Mouse (Mus musculus): ENCODE measurements around the gene Inpp5b.

DNA sequence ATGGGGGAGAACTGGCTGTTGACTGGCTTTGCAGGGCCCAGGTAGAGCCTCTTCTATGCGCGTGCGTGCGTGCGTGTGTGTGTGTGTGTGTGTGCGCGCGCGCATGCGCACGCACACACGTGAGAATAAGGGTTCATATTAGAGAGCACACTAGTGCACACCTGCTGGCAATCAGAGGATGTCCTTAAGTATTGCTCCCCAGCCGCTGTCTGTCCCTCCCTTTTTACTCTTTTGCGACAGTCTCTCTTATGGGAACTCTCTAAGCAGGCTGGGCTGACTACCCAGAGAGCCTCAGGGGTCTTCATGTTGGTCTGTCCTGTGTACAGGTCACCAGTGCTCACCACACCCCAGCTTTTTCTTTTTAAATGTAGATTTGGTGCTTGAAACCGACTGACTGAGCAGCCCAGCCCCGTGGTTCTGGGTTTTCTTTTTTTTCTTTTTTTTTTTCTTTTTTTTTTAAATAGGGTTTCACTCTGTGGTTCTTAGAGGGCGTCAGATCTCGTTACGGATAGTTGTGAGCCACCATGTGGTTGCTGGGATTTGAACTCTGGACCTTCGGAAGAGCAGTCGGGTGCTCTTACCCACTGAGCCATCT, 83.8 kb downstream of the Inpp5b start:
- TF ChIP-seq POLR2A (IDR thresholded peaks at IDR 0.05; ENCODE audit: borderline replicate concordance, control insufficient read depth, low read depth, low read length) (no peak), CTCF (IDR thresholded peaks at IDR 0.05; ENCODE audit: control insufficient read depth, insufficient read depth, low read length) (no peak)

Data from bone marrow, adult 2 months (tissue).